Mouse (Mus musculus): ENCODE measurements around the gene Sema3a. TPM values are rescaled to one million over a fixed set of nuclear protein-coding genes. Genes with fewer than 3 reads are reported as not detected.
"Not testable (repeated sequence)": the region's sequence is repeated elsewhere in the genome, so short reads cannot be mapped to it uniquely, and the experiment has no call there.

Sema3a gene
- polyA plus RNA-seq, 1 experiment from 2014 or later, result 42.1 TPM

DNA sequence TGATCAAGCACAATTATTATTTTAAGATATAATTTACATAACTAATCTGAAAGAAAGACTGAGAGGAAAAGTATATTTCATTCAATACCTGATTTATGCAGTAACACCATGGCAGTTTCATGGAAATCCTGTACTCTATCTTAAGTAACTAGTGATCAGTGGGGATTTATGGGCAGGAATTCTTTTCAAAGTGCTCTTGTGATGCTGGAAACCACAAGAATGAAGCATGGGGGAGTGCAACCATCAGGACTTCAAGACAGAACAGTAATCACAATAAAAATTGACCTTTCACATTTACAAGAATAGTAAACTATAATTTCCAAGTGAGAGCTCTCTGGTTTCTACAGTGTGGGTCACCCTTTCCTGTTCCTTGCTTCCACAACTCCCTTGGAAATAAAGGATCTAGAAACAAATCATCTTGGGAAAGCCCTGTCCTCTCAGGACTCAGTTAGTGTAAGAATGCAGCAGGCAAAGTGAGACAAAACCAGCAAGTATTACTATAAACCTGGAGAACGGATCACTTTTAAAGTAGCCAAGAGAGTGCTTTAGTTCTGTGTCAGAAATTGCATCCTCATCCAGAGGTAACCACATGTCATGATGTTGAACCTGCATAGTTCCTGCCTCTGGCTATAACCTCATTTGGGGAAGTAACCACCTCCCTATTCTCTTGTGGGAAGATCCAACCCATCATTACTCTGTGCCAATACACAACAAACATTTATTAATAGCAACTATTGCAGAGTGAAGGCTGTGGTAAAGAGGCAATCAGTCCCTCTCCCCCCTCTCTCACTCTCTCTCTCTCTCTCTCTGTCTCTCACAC is 335.2 kb downstream of the Sema3a start:
- 70% methylated on average over 1 of the region's 1 CpGs for WGBS
- H3K27me3 ChIP-seq (ENCODE audit: control insufficient read depth, insufficient read depth, low read length), result no peaks in the 10 kb centered on the region
- H3K9me3 ChIP-seq (ENCODE audit: control insufficient read depth, low read depth, low read length), result no peaks in the 10 kb centered on the region
- no peak overlapping the region for H3K4me3 ChIP-seq (ENCODE audit: low read depth, low read length)
- H3K4me2 ChIP-seq (replicated peaks; ENCODE audit: low read depth, low read length), result no peak overlapping the region
- ATAC-seq (ENCODE audit: insufficient number of reproducible peaks, insufficient read depth, low FRiP score, low read depth), result no peak
- no peak overlapping the region for H3K27ac ChIP-seq (ENCODE audit: low read length)
- no peak overlapping the region for H3K9ac ChIP-seq (replicated peaks; ENCODE audit: low read depth, low read length)
- H3K4me1 ChIP-seq (ENCODE audit: control insufficient read depth, insufficient read depth, low read length), result no peaks in the 10 kb centered on the region
- H3K36me3 ChIP-seq (ENCODE audit: control insufficient read depth, insufficient read depth, low read length), result no peaks in the 10 kb centered on the region; the same call in 1 of the 2 replicates

DNA sequence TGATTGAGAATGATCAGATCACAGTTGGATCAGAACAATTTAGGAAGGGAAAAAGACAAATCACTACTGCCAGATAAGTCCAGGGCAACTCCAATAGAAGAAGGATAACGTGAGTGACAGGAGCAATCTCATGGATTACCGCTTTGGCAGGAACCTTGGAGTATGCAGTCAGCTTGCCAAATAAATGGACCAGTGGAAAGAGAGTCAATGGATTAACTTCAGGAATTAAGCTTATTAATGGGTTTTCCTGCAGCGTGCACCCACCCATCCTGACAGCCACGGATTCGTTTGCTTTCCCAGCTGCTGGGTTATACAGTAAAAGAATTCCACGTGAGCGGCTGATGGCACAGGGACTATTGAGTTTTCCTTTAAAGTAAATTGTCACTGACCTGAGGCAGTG is 343.6 kb downstream of the Sema3a start:
- Histone ChIP-seq H3K9ac (replicated peaks; ENCODE audit: low read depth, low read length) (no peak overlapping the region), H3K4me1 (ENCODE audit: control insufficient read depth, insufficient read depth, low read length) (peaks cover 9% of the 10 kb centered on the region; the same call in 1 of the 2 replicates), H3K4me2 (replicated peaks; ENCODE audit: low read depth, low read length) (no peak overlapping the region), H3K27me3 (ENCODE audit: control insufficient read depth, insufficient read depth, low read length) (no peaks in the 10 kb centered on the region), H3K36me3 (ENCODE audit: control insufficient read depth, insufficient read depth, low read length) (no peaks in the 10 kb centered on the region), H3K4me3 (ENCODE audit: low read depth, low read length) (no peak overlapping the region), H3K27ac (ENCODE audit: low read length) (no peak overlapping the region), H3K9me3 (ENCODE audit: control insufficient read depth, low read depth, low read length) (no peaks in the 10 kb centered on the region)
- no peak for ATAC-seq (ENCODE audit: insufficient number of reproducible peaks, insufficient read depth, low FRiP score, low read depth)
- 39% methylated on average over 7 of the region's 7 CpGs for WGBS

DNA sequence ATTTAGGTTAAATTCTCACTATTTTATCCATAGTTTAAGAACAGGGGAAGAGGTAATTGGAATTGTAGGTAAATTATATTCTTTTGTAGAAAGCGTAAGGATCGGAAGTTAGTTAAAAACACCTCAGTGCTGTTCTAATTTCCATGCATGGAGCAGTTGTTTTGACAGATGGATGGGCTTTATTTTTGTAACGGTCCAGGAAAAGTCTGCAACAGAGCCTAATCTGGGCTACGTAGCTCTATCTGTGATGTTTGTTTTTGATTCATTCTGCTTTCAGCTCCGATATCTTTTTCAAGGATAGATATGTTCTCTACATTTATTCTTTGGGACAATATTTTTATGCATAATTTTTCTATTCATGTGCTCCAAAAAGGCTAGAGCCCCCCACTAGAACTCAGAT is 344.2 kb downstream of the Sema3a start:
- Histone ChIP-seq H3K9ac (replicated peaks; ENCODE audit: low read depth, low read length) (no peak overlapping the region), H3K9me3 (ENCODE audit: control insufficient read depth, low read depth, low read length) (no peaks in the 10 kb centered on the region), H3K4me3 (ENCODE audit: low read depth, low read length) (no peak overlapping the region), H3K36me3 (ENCODE audit: control insufficient read depth, insufficient read depth, low read length) (no peaks in the 10 kb centered on the region), H3K4me1 (ENCODE audit: control insufficient read depth, insufficient read depth, low read length) (peaks cover 9% of the 10 kb centered on the region; the same call in 1 of the 2 replicates), H3K4me2 (replicated peaks; ENCODE audit: low read depth, low read length) (no peak overlapping the region), H3K27me3 (ENCODE audit: control insufficient read depth, insufficient read depth, low read length) (no peaks in the 10 kb centered on the region), H3K27ac (ENCODE audit: low read length) (no peak overlapping the region; the same call in 1 of the 2 replicates)
- 56% methylated on average over 5 of the region's 5 CpGs for WGBS
- no peak for ATAC-seq (ENCODE audit: insufficient number of reproducible peaks, insufficient read depth, low FRiP score, low read depth)

DNA sequence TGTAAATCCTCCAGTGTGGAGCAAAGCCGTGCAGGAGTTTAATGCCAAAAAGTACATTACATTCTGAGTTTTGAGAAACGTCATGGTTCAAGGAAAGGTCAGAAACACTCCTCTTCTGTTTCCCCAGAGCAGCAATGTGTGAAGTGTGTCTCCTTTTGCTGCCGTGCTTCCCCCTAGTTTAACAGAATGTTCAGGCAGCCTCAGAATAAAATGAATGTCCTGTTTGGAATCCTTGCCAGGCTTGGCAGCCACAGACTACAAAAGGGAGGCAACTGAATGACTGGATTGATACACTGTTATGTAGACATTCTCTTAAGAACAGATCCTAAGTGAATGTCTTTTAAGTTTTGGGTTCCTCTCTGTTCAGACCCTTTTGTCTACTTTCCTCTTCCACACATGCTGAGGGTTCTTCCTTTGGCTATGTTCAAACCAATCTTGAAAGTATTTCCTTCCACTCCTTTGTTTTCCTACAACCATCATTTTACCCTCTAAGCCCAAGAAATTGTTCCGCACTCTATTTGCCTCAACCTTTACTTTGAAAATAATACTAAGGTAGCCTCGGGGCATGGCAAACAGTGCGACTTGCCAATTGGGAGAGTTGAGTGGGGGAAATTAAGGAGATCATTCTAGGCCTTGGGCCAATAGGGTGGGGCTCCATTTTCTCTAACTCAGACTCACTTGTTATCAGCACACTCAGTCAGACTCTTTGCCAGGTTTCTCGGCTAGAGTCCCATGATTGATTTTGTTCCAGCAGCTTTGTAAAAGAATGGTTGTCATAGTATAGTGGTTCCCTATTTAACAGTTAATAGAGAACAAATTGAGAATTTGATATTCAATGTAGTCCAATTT is 345.1 kb downstream of the Sema3a start:
- H3K27ac ChIP-seq (ENCODE audit: low read length), result peak overlapping the region; percentile 40; the same call in 1 of the 2 replicates

DNA sequence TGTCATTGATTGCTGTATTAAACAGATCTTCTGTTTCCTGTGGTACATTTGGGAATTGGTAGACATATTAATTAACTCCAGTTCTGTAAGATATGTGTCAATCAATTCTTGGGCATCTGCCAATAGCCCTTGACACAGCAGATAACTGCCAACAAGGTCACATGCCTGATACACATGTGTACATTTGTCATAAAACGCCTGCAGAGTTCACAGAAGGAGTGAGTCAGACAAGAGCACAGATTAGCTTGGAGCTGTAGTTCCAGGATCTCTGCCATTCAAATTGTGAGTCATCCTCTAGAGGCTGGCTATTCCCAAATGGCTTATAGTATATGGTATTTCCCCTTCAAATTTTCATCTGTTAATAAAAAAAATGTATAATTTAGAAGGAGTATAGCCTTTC is 352.4 kb downstream of the Sema3a start:
- Histone ChIP-seq H3K4me2 (replicated peaks; ENCODE audit: low read depth, low read length) (no peak overlapping the region), H3K27me3 (ENCODE audit: control insufficient read depth, insufficient read depth, low read length) (no peaks in the 10 kb centered on the region), H3K9ac (replicated peaks; ENCODE audit: low read depth, low read length) (no peak overlapping the region), H3K36me3 (ENCODE audit: control insufficient read depth, insufficient read depth, low read length) (no peaks in the 10 kb centered on the region), H3K4me1 (ENCODE audit: control insufficient read depth, insufficient read depth, low read length) (no peaks in the 10 kb centered on the region), H3K27ac (ENCODE audit: low read length) (no peak overlapping the region), H3K9me3 (ENCODE audit: control insufficient read depth, low read depth, low read length) (no peaks in the 10 kb centered on the region), H3K4me3 (ENCODE audit: low read depth, low read length) (no peak overlapping the region)
- WGBS, result 58% methylated on average over 1 of the region's 1 CpGs
- no peak for ATAC-seq (ENCODE audit: insufficient number of reproducible peaks, insufficient read depth, low FRiP score, low read depth)

More for the DNA sequence above, 345.1 kb downstream of the Sema3a start:
- H3K4me2 ChIP-seq (replicated peaks; ENCODE audit: low read depth, low read length), result no peak overlapping the region
- no peaks in the 10 kb centered on the region for H3K36me3 ChIP-seq (ENCODE audit: control insufficient read depth, insufficient read depth, low read length)
- ATAC-seq (ENCODE audit: insufficient number of reproducible peaks, insufficient read depth, low FRiP score, low read depth), result peak; percentile 69; the same call in 1 of the 2 replicates
- H3K9me3 ChIP-seq (ENCODE audit: control insufficient read depth, low read depth, low read length), result no peaks in the 10 kb centered on the region
- no peak overlapping the region for H3K4me3 ChIP-seq (ENCODE audit: low read depth, low read length)
- H3K27me3 ChIP-seq (ENCODE audit: control insufficient read depth, insufficient read depth, low read length), result no peaks in the 10 kb centered on the region
- H3K4me1 ChIP-seq (ENCODE audit: control insufficient read depth, insufficient read depth, low read length), result peaks cover 9% of the 10 kb centered on the region; the same call in 1 of the 2 replicates
- WGBS, result 43% methylated on average over 7 of the region's 7 CpGs
- H3K9ac ChIP-seq (replicated peaks; ENCODE audit: low read depth, low read length), result no peak overlapping the region

DNA sequence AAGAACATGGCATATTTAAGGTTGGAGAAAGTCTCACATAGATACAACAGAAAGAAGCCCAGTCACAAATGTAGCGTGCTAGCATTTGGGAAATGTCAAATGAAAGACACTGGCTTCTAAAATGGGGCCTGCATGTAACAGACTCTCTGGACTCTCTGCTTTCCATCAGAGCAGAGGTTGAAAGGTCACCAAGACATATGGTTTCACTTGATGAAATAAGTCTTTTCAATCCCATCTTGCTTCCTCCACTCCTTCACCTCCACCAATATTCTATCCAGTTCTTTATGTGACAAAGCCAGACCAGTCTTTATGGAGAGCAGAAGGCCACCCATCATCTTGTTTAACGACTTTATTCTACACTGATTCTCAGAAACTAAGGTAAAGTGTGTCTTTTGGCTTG is 363.5 kb downstream of the Sema3a start:
- ATAC-seq (ENCODE audit: insufficient number of reproducible peaks, insufficient read depth, low FRiP score, low read depth), result no peak
- Histone ChIP-seq H3K9me3 (ENCODE audit: control insufficient read depth, low read depth, low read length) (no peaks in the 10 kb centered on the region), H3K9ac (replicated peaks; ENCODE audit: low read depth, low read length) (no peak overlapping the region), H3K27ac (ENCODE audit: low read length) (no peak overlapping the region), H3K4me2 (replicated peaks; ENCODE audit: low read depth, low read length) (no peak overlapping the region), H3K27me3 (ENCODE audit: control insufficient read depth, insufficient read depth, low read length) (no peaks in the 10 kb centered on the region), H3K4me3 (ENCODE audit: low read depth, low read length) (no peak overlapping the region), H3K36me3 (ENCODE audit: control insufficient read depth, insufficient read depth, low read length) (no peaks in the 10 kb centered on the region), H3K4me1 (ENCODE audit: control insufficient read depth, insufficient read depth, low read length) (no peaks in the 10 kb centered on the region)
- 73% methylated on average over 2 of the region's 2 CpGs for WGBS

DNA sequence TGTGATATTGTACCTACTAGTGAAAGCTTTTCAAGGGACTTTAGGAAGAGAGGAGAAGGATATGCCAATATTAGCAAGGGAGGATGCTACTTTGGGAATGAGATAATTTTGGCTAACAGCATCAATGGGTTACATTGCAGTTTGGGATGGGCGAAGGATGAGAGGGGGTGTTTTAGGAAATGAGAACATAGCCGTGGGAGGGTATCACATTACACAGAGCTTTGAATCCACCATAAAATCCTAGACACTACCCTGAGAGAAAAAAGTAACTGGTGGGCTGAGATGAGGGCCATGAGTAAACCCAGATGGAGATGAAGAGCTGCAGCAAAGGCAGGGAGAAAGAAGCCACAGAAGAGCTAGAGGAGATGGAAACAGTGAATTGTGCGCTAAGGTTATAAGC is 370.8 kb downstream of the Sema3a start:
- not testable (repeated sequence) for H3K9me3 ChIP-seq (ENCODE audit: control insufficient read depth, low read depth, low read length); ATAC-seq (ENCODE audit: insufficient number of reproducible peaks, insufficient read depth, low FRiP score, low read depth); H3K27ac ChIP-seq (ENCODE audit: low read length); H3K4me1 ChIP-seq (ENCODE audit: control insufficient read depth, insufficient read depth, low read length); H3K36me3 ChIP-seq (ENCODE audit: control insufficient read depth, insufficient read depth, low read length); H3K9ac ChIP-seq (replicated peaks; ENCODE audit: low read depth, low read length); H3K4me3 ChIP-seq (ENCODE audit: low read depth, low read length); H3K27me3 ChIP-seq (ENCODE audit: control insufficient read depth, insufficient read depth, low read length); H3K4me2 ChIP-seq (replicated peaks; ENCODE audit: low read depth, low read length)
- 80% methylated on average over 3 of the region's 3 CpGs for WGBS

DNA sequence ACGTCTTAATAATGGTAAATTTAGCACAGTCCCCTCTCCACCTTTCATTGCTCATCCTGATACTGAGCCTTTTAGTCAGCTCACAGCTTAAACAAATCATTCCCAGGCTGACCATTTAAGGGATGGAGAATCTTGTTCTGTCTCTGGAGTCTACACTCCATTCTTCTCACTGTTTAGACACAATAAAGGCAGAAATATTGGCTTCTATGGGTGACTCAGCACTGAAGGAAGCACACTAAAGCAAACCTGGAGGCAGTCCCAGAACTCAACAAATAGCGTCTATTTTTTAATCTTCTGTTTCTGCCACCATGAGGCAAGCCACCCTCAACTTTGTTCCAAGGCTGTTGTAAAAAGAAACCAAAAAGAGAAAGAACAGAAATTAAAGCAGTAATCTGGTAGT is 374.6 kb downstream of the Sema3a start:
- H3K4me1 ChIP-seq (ENCODE audit: control insufficient read depth, insufficient read depth, low read length), result no peaks in the 10 kb centered on the region
- WGBS, result 45% methylated on average over 2 of the region's 2 CpGs
- ATAC-seq (ENCODE audit: insufficient number of reproducible peaks, insufficient read depth, low FRiP score, low read depth), result no peak

More for the DNA sequence above, 374.6 kb downstream of the Sema3a start:
- no peaks in the 10 kb centered on the region for H3K36me3 ChIP-seq (ENCODE audit: control insufficient read depth, insufficient read depth, low read length)
- no peaks in the 10 kb centered on the region for H3K27me3 ChIP-seq (ENCODE audit: control insufficient read depth, insufficient read depth, low read length)
- H3K4me2 ChIP-seq (replicated peaks; ENCODE audit: low read depth, low read length), result no peak overlapping the region
- no peak overlapping the region for H3K9ac ChIP-seq (replicated peaks; ENCODE audit: low read depth, low read length)
- H3K9me3 ChIP-seq (ENCODE audit: control insufficient read depth, low read depth, low read length), result no peaks in the 10 kb centered on the region
- H3K27ac ChIP-seq (ENCODE audit: low read length), result no peak overlapping the region
- H3K4me3 ChIP-seq (ENCODE audit: low read depth, low read length), result no peak overlapping the region
